Mouse (Mus musculus) thymus, adult 18-20 months (tissue): ENCODE results near the gene Nos3.

Source experiments
- DNase-seq, 2 experiments: peaks; one replicate each; pipeline ENCODE4 v3.0.0; 2022; ENCODE audit warnings: mixed read lengths in 2 of 2

Gene Nos3

GRCm38 (mm10) chr5:24346313-24346712 lies 18.3 kb upstream of the Nos3 start:
- DNase-seq: no peak

GRCm38 (mm10) chr5:24347186-24347875 lies 17.3 kb upstream of the Nos3 start:
- peak; percentile 62 to 80 for DNase-seq

- peak; percentile 95 to 97 for DNase-seq
Observed at GRCm38 (mm10) chr5:24348128-24348527, 16.5 kb upstream of the Nos3 start.

- peak; percentile 66 to 72 for DNase-seq
Observed at GRCm38 (mm10) chr5:24348546-24348945, 16.1 kb upstream of the Nos3 start.

GRCm38 (mm10) chr5:24350073-24350472 lies 14.5 kb upstream of the Nos3 start:
- DNase-seq: no peak

- DNase-seq: no peak
Observed at GRCm38 (mm10) chr5:24350531-24351250, 13.9 kb upstream of the Nos3 start.

GRCm38 (mm10) chr5:24351278-24351677 lies 13.3 kb upstream of the Nos3 start, which contains the start of gene Kcnh2:
Gene Kcnh2, minus strand, starts transcription at chr5:24351604.
- no peak for DNase-seq

GRCm38 (mm10) chr5:24351701-24352171 lies 12.9 kb upstream of the Nos3 start:
- DNase-seq: peak; percentile 82 to 84

GRCm38 (mm10) chr5:24352251-24352859 lies 12.3 kb upstream of the Nos3 start:
- DNase-seq: peak in 1 of 2 experiments; percentile 34

GRCm38 (mm10) chr5:24353327-24353726 lies 11.3 kb upstream of the Nos3 start:
- DNase-seq: no peak

GRCm38 (mm10) chr5:24356764-24357163 lies 7.8 kb upstream of the Nos3 start:
- DNase-seq: no peak

- DNase-seq: peak; percentile 50 to 61
Observed at GRCm38 (mm10) chr5:24357461-24357860, 7.1 kb upstream of the Nos3 start.

- peak; percentile 63 to 71 for DNase-seq
Observed at GRCm38 (mm10) chr5:24360792-24361454, 3.7 kb upstream of the Nos3 start.

GRCm38 (mm10) chr5:24363467-24363866 lies 1.1 kb upstream of the Nos3 start:
- no peak for DNase-seq

GRCm38 (mm10) chr5:24364061-24364460 lies 549 bp upstream of the Nos3 start:
- DNase-seq: no peak

- no peak for DNase-seq
Observed at GRCm38 (mm10) chr5:24364963-24365362, 353 bp downstream of the Nos3 start.

GRCm38 (mm10) chr5:24365528-24365927 lies 918 bp downstream of the Nos3 start:
- no peak for DNase-seq

GRCm38 (mm10) chr5:24366426-24366825 lies 1.8 kb downstream of the Nos3 start:
- DNase-seq: no peak

GRCm38 (mm10) chr5:24369767-24370166 lies 5.2 kb downstream of the Nos3 start:
- DNase-seq: no peak

- DNase-seq: no peak
Observed at GRCm38 (mm10) chr5:24373807-24374206, 9.2 kb downstream of the Nos3 start.

GRCm38 (mm10) chr5:24374216-24374615 lies 9.6 kb downstream of the Nos3 start:
- DNase-seq: no peak

- DNase-seq: no peak
Observed at GRCm38 (mm10) chr5:24374666-24375328, 10.2 kb downstream of the Nos3 start.

- DNase-seq: no peak
Observed at GRCm38 (mm10) chr5:24378700-24379099, 14.1 kb downstream of the Nos3 start.
